Mouse (Mus musculus) spleen, postnatal 14 days (tissue): ENCODE measurements around the gene Fam133b.
"Not testable (repeated sequence)": the region's sequence is repeated elsewhere in the genome, so short reads cannot be mapped to it uniquely, and the experiment has no call there.

Source experiments
- DNase-seq, 2 experiments: peaks; one replicate each; pipeline ENCODE4 v3.0.0; 2021 to 2022; ENCODE audit warnings: low spot score in 2 of 2

The Fam133b gene

DNA sequence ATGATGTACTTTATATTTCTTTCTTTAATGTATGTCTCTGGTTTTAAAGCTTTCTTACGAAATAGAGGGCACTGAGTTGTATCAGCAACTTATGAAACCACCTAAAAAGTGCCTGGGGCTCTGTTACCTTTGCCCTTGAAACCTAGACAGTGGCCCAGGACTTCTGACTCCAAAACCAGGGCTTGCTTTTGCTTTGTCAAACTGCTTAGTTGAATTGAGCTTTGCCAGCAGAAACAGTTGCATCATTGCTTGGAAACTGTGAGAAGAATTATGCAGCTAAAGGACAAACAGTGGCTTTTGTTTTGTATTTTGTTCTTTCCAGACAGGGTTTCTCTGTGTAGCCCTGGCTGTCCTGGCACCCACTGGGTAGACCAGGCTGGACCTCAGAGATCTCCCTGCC, 56.7 kb downstream of the Fam133b start:
- no peak for DNase-seq

DNA sequence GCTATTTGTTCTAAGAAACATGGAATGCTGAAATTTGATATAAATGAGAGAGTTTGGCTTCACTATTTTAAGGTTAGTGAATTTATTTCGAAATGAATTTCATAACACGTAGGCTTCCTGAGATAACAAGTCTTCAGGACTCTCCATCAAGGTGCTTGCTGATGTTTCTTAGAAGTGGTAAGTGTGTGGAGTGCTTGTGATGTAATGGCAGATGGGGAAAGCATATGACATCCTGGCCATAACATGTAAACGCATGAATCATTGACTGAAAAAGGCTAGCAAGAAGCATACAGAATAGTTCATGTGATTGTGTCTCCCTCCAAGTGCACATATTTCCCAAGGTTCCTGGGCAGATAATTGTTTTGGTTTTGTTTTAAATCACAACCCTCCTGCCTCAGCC, 57.2 kb downstream of the Fam133b start:
- no peak for DNase-seq

DNA sequence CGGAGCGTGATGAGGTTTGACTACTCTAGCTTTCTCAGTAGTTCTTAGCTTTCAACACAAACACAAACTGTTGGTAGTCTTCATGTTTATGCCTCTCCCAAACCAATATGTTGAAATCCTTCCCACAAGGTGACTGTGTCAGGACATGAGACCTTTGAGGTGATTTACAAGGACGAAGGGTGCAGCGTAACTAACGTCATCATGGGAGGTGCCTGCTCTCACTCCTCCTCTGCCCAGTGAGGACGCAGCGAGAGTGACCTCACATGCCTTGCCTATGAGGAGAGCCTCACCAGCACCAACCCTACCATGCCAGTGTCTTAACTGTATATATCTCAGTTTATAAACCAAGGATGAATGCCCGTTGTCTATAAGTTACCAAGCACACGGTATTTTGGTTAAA, 63.5 kb downstream of the Fam133b start:
- DNase-seq: no peak

DNA sequence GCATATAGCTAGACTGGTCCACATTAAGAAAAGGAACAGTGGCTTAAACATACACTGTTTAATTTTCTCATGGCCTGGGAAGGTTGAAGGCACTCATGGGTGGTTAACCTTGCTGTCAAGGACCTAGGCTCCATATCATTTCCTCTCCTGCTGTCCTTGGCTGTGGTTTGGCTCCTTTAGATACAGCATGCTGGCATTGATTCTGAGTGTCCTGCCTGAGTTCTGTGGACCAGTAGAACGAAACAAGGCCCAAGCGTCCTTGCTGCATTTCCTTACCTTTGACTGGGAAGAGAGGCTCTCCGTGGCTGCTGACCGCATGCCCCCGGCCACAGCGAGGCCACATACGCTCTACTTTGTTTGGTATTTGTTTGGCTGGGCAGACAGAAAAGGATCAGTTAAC, 65.6 kb downstream of the Fam133b start:
- no peak for DNase-seq

DNA sequence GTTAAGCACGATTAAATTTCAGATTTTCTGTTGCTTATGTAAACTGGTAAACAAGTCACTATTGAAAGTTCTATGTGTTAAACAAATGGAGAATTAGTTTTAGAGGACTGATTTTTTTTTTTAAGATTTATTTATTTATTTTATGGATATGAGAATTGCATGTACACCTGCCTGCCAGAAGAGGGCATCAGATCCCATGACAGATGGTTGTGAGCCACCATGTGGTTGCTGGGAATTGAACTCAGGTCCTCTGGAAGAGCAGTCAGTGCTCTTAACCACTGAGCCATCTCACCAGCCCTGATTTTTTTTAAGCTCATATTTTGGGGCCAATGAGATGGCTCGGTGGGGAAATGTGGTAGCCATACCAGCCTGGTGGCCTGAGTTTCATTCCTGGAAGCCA, 68.2 kb downstream of the Fam133b start:
- not testable (repeated sequence) for DNase-seq
